Mouse (Mus musculus) lung, postnatal 0 days (tissue): ENCODE data around the gene Abca3.

Experiments used
- CTCF ChIP-seq: IDR thresholded peaks from 2 replicates; pipeline ENCODE4 v1.5.1; 2016; ENCODE audit warnings: antibody characterized with exemption, mild to moderate bottlenecking
- EP300 ChIP-seq: IDR thresholded peaks from 2 replicates; pipeline ENCODE4 v1.6.1; 2016; ENCODE audit warnings: antibody characterized with exemption, mild to moderate bottlenecking, control low read depth

DNA sequence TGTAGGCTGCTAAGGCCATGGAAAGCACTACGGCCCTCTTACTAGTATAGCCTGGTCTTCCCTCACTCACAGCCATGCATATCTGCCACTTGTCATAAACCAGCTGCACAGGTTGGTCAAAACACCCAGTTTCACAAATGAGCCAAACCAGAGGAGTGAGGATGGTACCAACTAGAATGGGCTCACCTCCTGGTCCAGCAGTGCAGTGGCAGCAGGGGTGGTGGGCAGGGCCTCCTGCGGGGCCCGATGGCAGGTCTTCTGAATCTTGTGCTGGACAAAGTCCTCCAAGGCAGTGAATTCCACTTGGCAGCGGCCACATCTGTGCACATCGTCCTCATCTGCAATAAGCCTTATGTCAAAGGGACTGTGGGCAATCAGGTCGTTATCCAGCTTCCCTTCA, 99.5 kb downstream of the Abca3 start:
- TF ChIP-seq CTCF = no peak
- TF ChIP-seq EP300 = no peak
